Mouse (Mus musculus): ENCODE data around the gene Clip3. TPM values are rescaled to one million over a fixed set of nuclear protein-coding genes. Genes with fewer than 3 reads are reported as not detected.
A peak's percentile ranks its signal among the peaks of the same experiment; 100 is the strongest.

The Clip3 gene
- polyA plus RNA-seq, 1 experiment from 2014 or later = 41.9 TPM

- Histone ChIP-seq H3K27me3 (ENCODE audit: insufficient read depth, low read length) (no peaks in the 10 kb centered on the region), H3K9ac (no peak overlapping the region), H3K9me3 (ENCODE audit: low read depth, low read length) (no peaks in the 10 kb centered on the region), H3K27ac (ENCODE audit: low read depth) (no peak overlapping the region), H3K4me3 (ENCODE audit: low read depth, low read length) (no peak overlapping the region), H3K36me3 (ENCODE audit: insufficient read depth) (no peaks in the 10 kb centered on the region), H3K4me2 (no peak overlapping the region), H3K4me1 (ENCODE audit: insufficient read depth) (peaks cover 4% of the 10 kb centered on the region; the same call in 1 of the 2 replicates)
- 72% methylated on average over 7 of the region's 7 CpGs for WGBS
- ATAC-seq (ENCODE audit: insufficient read depth) (no peak), DNase-seq (no peak)
- no peak for TF ChIP-seq CTCF (IDR thresholded peaks at IDR 0.05; ENCODE audit: low read depth)
These were observed 8.8 kb upstream of the Clip3 start for GRCm38 (mm10) chr7:30282740-30283139.

- Histone ChIP-seq H3K4me3 (ENCODE audit: low read depth, low read length) (no peak overlapping the region), H3K27ac (ENCODE audit: low read depth) (no peak overlapping the region), H3K9ac (no peak overlapping the region), H3K9me3 (ENCODE audit: low read depth, low read length) (no peaks in the 10 kb centered on the region), H3K27me3 (ENCODE audit: insufficient read depth, low read length) (no peaks in the 10 kb centered on the region), H3K4me1 (ENCODE audit: insufficient read depth) (peaks cover 5% of the 10 kb centered on the region; the same call in 1 of the 2 replicates), H3K36me3 (ENCODE audit: insufficient read depth) (no peaks in the 10 kb centered on the region), H3K4me2 (no peak overlapping the region)
- no peak for TF ChIP-seq CTCF (IDR thresholded peaks at IDR 0.05; ENCODE audit: low read depth)
- DNase-seq (peak; percentile 37), ATAC-seq (ENCODE audit: insufficient read depth) (no peak)
- 54% methylated on average over 8 of the region's 8 CpGs for WGBS
These were observed 4.7 kb upstream of the Clip3 start for GRCm38 (mm10) chr7:30286701-30287410.

GRCm38 (mm10) chr7:30288046-30288445, 3.5 kb upstream of the Clip3 start:
- ATAC-seq (ENCODE audit: insufficient read depth) (no peak), DNase-seq (no peak)
- Histone ChIP-seq H3K36me3 (ENCODE audit: insufficient read depth) (no peaks in the 10 kb centered on the region), H3K4me2 (no peak overlapping the region), H3K27me3 (ENCODE audit: insufficient read depth, low read length) (no peaks in the 10 kb centered on the region), H3K4me3 (ENCODE audit: low read depth, low read length) (no peak overlapping the region), H3K9ac (no peak overlapping the region), H3K4me1 (ENCODE audit: insufficient read depth) (peaks cover 5% of the 10 kb centered on the region; the same call in 1 of the 2 replicates), H3K9me3 (ENCODE audit: low read depth, low read length) (no peaks in the 10 kb centered on the region), H3K27ac (ENCODE audit: low read depth) (no peak overlapping the region)
- 62% methylated on average over 6 of the region's 6 CpGs for WGBS
- no peak for TF ChIP-seq CTCF (IDR thresholded peaks at IDR 0.05; ENCODE audit: low read depth)

- Histone ChIP-seq H3K9me3 (ENCODE audit: low read depth, low read length) (no peaks in the 10 kb centered on the region), H3K27ac (ENCODE audit: low read depth) (no peak overlapping the region), H3K4me2 (no peak overlapping the region), H3K9ac (no peak overlapping the region), H3K36me3 (ENCODE audit: insufficient read depth) (0 out of 2 replicates have a peak, but pooled peaks cover 3% of the 10 kb centered on the region), H3K4me1 (ENCODE audit: insufficient read depth) (peaks cover 5% of the 10 kb centered on the region; the same call in 1 of the 2 replicates), H3K27me3 (ENCODE audit: insufficient read depth, low read length) (no peaks in the 10 kb centered on the region), H3K4me3 (ENCODE audit: low read depth, low read length) (no peak overlapping the region)
- ATAC-seq (ENCODE audit: insufficient read depth) = no peak
- 61% methylated on average over 7 of the region's 7 CpGs for WGBS
- no peak for TF ChIP-seq CTCF (IDR thresholded peaks at IDR 0.05; ENCODE audit: low read depth)
- no peak for DNase-seq
These were observed 2.3 kb upstream of the Clip3 start for GRCm38 (mm10) chr7:30289071-30289713.

- WGBS = 45% methylated on average over 10 of the region's 10 CpGs
- no peak overlapping the region for H3K9ac ChIP-seq
- H3K4me3 ChIP-seq (ENCODE audit: low read depth, low read length) = no peak overlapping the region
- no peak for TF ChIP-seq CTCF (IDR thresholded peaks at IDR 0.05; ENCODE audit: low read depth)
- peaks cover 5% of the 10 kb centered on the region; the same call in 1 of the 2 replicates for H3K4me1 ChIP-seq (ENCODE audit: insufficient read depth)
- H3K27me3 ChIP-seq (ENCODE audit: insufficient read depth, low read length) = no peaks in the 10 kb centered on the region
- H3K4me2 ChIP-seq = no peak overlapping the region
- H3K9me3 ChIP-seq (ENCODE audit: low read depth, low read length) = no peaks in the 10 kb centered on the region
- no peak overlapping the region for H3K27ac ChIP-seq (ENCODE audit: low read depth)
- DNase-seq (peak; percentile 13), ATAC-seq (ENCODE audit: insufficient read depth) (0 out of 2 replicates have a peak, but pooled peaks have one; percentile 25)
- 0 out of 2 replicates have a peak, but pooled peaks cover 4% of the 10 kb centered on the region for H3K36me3 ChIP-seq (ENCODE audit: insufficient read depth)
These were observed 1.7 kb upstream of the Clip3 start for GRCm38 (mm10) chr7:30289714-30290399.

- DNase-seq (no peak), ATAC-seq (ENCODE audit: insufficient read depth) (no peak)
- H3K4me2 ChIP-seq = no peak overlapping the region
- H3K9me3 ChIP-seq (ENCODE audit: low read depth, low read length) = no peaks in the 10 kb centered on the region
- H3K36me3 ChIP-seq (ENCODE audit: insufficient read depth) = peaks cover 34% of the 10 kb centered on the region
- H3K27me3 ChIP-seq (ENCODE audit: insufficient read depth, low read length) = no peaks in the 10 kb centered on the region
- no peak overlapping the region for H3K4me3 ChIP-seq (ENCODE audit: low read depth, low read length)
- H3K27ac ChIP-seq (ENCODE audit: low read depth) = no peak overlapping the region
- peaks cover 5% of the 10 kb centered on the region; the same call in 1 of the 2 replicates for H3K4me1 ChIP-seq (ENCODE audit: insufficient read depth)
- no peak for TF ChIP-seq CTCF (IDR thresholded peaks at IDR 0.05; ENCODE audit: low read depth)
- no peak overlapping the region for H3K9ac ChIP-seq
- 81% methylated on average over 13 of the region's 13 CpGs for WGBS
These were observed 2.3 kb downstream of the Clip3 start for GRCm38 (mm10) chr7:30293795-30294194.

GRCm38 (mm10) chr7:30294296-30294695, 2.8 kb downstream of the Clip3 start:
- no peak for DNase-seq

More at GRCm38 (mm10) chr7:30294296-30294695, 2.8 kb downstream of the Clip3 start:
- H3K4me3 ChIP-seq (ENCODE audit: low read depth, low read length) = no peak overlapping the region
- no peak for TF ChIP-seq CTCF (IDR thresholded peaks at IDR 0.05; ENCODE audit: low read depth)
- H3K4me2 ChIP-seq = no peak overlapping the region
- H3K36me3 ChIP-seq (ENCODE audit: insufficient read depth) = peaks cover 39% of the 10 kb centered on the region
- H3K9me3 ChIP-seq (ENCODE audit: low read depth, low read length) = no peaks in the 10 kb centered on the region
- peaks cover 5% of the 10 kb centered on the region; the same call in 1 of the 2 replicates for H3K4me1 ChIP-seq (ENCODE audit: insufficient read depth)
- no peaks in the 10 kb centered on the region for H3K27me3 ChIP-seq (ENCODE audit: insufficient read depth, low read length)
- no peak for ATAC-seq (ENCODE audit: insufficient read depth)
- H3K9ac ChIP-seq = no peak overlapping the region
- H3K27ac ChIP-seq (ENCODE audit: low read depth) = no peak overlapping the region
- 79% methylated on average over 5 of the region's 5 CpGs for WGBS
